Mouse (Mus musculus) retina, postnatal 7 days (tissue): ENCODE measurements around the gene Gjd3.
"Not testable (repeated sequence)": the region's sequence is repeated elsewhere in the genome, so short reads cannot be mapped to it uniquely, and the experiment has no call there.

ENCODE experiments used
- DNase-seq: peaks from one replicate; pipeline ENCODE4 v3.0.0-alpha.2; 2012; ENCODE audit warnings: low read depth, low spot score

Gjd3 gene

GRCm38 (mm10) chr11:98982773-98983133 lies at the start of gene Gjd3:
Gene Gjd3 (minus strand): TSS chr11:98983016.
- no peak for DNase-seq

- no peak for DNase-seq
These were observed 44.2 kb upstream of the Gjd3 start for GRCm38 (mm10) chr11:99026899-99027440.

- DNase-seq: no peak
These were observed 43.1 kb upstream of the Gjd3 start for GRCm38 (mm10) chr11:99025878-99026277.

DNA sequence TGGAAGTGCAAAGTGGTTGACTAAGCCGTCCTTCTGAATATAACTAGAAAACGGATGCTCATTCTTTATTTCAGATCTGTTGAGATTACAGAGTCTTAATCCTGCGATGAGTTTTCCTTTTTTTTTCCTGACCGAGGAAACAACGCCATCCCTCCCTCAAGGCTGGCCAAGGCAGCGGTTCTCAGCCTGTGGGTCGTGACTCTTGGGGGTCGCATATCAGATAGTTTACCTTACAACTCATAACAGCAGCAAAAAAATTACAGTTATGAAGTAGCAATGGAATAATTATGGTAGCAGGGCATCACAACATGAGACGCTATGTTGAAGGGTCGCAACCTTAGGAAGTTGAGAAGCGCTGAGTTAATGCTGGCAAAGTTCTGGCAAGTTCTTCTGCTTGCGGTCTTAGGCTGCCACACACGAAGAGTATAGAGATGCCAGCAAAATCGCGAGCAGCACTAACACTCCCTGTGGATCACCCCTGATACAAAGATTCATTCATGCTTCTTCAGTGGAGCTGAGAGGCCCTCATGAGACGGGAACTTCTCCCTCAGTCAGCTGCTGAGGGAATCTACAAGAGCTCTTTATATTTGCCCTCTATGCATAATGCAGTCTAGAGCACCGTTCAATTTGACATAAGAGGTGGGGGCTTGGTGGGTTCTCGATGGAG lies 41.8 kb upstream of the Gjd3 start:
- DNase-seq: no peak

DNA sequence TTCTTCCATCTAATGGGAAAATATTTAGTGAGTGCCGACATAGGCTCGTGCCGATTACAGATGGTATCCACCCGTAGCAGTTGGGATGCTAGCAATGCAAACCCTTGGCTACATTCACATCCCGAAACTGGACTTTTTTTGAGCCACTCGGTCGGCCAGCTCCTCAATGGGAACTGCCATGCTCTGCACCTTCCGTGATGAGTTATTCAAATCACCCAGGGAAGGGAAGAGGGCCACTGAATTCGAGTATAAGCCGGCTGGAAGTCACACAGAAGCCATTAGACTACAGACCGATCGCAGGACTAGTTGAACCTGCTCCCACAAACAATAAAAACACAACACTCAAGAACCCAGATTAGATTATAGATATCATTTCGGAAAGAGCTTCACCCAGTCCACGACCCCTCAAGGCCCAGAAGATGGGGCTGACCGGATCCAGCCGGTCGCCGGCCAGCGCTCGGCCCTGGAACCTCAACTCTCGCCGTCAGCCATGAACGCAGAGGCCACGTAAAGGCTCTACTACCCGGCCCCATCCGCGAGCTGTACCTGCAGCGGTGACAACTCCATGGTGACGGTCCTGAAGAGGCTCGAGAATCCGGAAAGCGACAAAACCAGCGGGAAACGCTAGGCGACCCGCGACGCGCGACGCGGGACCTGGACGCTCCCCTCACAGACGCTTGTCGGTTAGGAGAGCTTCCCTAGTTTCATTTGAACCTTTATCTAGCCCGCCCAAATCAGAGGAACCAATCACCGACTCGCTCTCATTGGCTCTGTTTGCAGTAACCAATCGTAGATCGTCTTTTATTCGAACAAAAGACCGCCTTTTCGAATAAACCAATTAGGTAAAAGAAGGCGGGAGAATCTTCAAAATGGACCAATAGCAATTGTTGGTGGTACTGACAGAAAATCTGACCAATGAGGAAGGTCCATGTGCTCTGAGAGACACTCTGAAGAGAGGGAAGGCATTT lies 41.0 kb upstream of the Gjd3 start, which contains the start of gene Top2a:
TSS of gene Top2a (minus strand) at position 690 of the 968 bp plus-strand sequence.
- peak; percentile 97 for DNase-seq

DNA sequence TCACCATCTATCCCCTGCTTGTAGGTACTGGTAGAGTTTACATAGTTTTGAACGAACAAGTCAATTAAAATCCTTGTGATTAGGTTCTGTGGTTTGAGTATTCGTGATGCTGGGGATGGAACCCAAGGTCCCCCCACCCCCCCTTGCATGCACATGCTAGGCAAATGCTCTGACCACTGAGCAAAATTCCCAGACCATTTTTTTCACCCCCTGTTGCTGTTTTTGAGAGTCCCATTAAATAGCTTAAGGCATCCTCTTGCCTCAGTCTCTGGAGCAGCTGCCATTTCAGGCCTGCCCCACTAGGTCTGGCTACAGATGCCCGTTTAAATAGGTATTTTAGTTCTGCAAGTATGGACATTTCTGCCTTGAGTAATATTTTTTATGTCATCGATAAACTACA lies 40.3 kb upstream of the Gjd3 start:
- DNase-seq: no peak

- no peak for DNase-seq
These were observed 39.6 kb upstream of the Gjd3 start for GRCm38 (mm10) chr11:99022384-99022933.

DNA sequence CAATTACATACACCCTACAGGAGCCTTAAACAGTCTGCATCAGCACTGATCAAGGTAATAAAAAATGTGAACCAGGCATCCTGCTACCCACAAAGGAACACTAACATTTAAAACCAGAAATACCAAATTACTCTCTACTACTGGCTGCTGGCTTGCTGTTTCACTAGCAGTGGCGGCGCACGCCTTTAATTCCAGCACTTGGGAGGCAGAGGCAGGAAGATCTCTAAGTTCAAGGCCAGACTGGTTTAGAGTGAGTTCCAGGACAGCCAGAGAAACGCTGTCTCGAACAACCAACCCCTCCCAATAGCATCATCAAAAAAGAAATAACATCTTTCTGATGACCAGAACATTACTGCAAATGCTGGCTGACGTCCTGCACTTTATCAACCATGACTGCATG lies 37.0 kb upstream of the Gjd3 start:
- DNase-seq: no peak

DNA sequence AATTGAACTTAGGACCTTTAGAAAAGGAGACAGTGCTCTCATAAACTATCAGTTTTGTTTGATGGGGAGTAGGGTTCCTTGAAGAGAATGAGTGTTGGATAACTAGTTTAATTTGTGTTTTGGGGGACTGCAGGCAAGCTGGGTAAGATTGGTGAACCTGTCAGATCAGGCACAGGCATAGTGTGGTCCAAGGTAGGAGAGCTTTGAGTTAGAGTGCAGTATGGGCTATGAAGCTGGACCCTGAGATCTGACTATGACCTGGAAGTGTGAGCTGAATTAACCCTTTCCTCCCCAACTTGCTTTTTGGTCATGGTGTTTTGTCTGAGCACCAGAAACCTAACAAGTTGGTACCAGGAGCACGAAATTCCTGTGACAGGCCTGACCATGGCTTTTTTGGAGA lies 31.0 kb upstream of the Gjd3 start:
- DNase-seq: no peak

- no peak for DNase-seq
These were observed 27.9 kb upstream of the Gjd3 start for GRCm38 (mm10) chr11:99010706-99011105.

GRCm38 (mm10) chr11:99010124-99010523 lies 27.3 kb upstream of the Gjd3 start:
- no peak for DNase-seq

DNA sequence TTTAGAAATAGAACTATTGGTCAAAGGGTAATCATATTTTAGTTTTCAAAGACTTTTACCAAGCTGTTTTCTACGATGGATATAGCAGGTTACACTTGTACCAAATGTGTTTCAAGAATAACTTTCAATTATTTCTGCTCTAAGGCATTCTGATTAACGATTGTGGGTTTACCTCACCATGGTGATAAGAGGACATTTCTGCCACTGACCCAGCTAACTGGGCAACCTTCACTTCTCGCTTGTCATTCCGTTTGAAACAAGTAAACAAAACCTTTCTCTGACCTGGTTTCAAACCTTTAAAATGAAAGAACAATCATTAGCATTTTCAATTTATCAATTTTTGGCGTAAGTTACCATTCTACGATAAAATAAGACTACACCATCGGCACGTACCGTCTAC lies 24.0 kb upstream of the Gjd3 start:
- no peak for DNase-seq

DNA sequence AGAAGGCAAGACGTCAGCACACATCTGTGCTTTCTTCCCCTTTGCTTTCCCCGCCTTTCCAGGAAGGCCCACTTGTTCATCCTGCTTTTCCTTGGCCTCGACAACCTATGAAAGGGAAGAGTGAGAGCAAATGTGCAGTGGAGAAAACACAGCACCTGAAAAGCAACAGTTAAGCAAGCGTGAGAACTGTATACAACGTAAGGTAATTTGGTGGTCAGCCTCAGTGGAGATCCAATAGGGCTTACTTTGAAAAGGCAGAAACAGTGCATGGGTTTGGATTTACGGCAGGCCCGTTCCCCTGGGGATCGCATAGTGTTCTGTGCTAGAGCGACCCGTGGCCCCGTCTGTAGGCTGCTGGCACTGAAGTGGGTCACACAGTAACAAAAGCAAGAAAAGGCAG lies 16.4 kb upstream of the Gjd3 start:
- no peak for DNase-seq

DNA sequence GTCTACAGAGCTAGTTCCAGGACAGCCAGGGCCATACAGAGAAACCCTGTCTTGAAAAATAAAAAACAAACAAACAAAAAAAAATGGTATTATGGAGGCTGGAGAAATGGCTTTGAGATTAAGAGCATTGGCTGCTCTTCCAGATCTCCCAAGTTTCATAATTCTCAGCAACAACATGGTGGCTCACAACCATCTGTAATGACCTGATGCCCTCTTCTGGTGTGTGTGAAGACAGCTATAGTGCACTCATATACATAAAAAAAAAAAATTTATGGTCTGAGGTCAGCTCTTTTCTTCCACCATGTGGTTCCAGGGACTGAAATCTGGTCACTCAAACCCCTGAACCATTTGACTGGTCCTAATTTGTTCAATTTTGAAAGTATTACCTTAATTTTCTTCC lies 16.0 kb upstream of the Gjd3 start:
- no peak for DNase-seq

DNA sequence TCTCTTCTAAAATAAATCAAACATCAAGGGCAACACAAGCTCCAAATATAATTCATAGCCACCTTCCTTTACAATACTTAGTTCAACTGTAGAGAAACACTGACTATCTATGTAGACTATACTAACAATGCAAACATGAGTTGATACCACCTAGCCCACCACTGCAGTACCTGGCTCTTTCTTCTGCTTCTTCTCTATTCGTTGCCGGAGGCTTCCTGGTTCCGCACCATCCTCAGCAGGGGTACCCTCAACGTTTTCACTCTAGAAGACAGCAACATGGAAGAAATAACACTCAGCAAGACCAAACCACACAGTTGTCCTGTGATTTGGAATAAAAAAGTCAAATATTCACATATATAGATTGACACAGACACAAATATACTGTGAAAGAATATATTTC lies 14.8 kb upstream of the Gjd3 start:
- DNase-seq: no peak

DNA sequence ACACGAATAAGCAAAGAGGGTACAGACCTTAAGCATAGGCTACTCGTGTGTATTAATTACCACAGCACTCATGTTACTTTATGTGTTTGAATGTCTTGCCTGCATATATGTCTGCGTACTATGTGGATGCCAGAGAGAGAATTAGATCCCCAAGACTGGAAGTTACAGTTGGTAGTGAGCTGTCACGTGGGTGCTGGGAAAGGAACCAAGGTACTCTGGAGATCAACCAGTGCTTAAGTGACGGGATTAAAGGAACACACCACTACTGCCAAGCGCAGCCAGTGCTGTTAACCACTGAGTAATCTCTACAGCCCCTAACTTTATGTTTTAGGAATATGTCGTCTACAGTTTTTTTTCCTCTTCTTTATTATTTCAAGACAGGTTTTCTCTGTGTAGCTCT lies 13.2 kb upstream of the Gjd3 start:
- DNase-seq: no peak

DNA sequence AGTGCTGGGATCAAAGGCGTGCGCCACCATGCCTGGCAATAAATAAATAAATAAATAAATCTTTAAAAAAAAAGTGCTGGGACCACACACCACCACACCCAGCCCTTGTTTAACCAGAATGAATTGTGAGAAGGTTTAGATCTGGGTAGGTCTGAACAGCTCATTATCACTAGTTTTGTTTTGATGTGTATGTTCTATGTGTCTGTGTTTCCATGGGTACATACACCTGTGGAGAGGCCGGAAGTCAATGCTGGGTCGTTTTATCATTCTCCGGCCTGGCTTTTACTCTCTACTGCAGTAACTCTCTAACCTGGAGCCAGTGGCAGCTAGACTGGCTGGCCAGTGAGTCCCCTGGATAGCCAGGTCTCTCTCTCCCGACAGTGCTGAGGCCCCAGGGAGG lies 8.1 kb upstream of the Gjd3 start:
- DNase-seq: no peak

DNA sequence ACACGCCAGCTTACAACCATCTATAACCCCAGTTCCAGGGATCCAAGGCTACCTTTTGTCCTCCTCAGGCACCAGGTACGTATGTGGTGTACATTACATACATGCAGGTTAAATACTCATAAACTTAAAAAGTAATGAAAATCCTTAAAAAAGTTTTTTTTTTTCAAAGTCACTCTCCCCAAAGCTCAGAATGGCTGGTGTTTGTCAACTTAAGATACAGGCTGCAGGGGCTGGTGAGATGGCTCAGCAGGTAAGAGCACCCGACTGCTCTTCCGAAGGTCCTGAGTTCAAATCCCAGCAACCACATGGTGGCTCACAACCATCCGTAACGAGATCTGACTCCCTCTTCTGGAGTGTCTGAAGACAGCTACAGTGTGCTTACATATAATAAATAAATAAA lies 5.4 kb upstream of the Gjd3 start:
- not testable (repeated sequence) for DNase-seq

- DNase-seq: no peak
These were observed 2.7 kb upstream of the Gjd3 start for GRCm38 (mm10) chr11:98985542-98985941.

DNA sequence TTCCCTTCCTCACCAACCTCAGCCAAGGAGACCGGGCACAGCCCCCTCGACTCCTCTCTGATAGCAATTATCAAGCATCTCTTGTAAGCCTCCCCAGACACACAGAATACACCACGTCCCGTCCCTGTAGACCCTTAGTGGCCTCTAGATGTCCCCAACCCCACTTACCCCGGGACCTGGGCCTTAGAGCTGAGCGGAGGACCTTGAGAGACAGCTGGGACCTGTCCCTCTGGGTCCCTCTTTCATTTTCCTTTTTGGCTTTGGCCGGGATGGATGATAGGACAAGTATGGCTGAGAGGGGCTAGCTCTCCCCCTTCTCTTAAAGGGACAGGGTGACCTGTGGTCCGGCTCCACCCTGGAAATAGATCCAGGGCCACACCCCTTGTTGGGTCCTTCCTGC lies 735 bp upstream of the Gjd3 start:
- no peak for DNase-seq

- peak; percentile 60 for DNase-seq
These were observed 631 bp downstream of the Gjd3 start for GRCm38 (mm10) chr11:98981997-98982772.
